Mouse (Mus musculus) lung, embryonic 14.5 days (tissue): ENCODE results near the gene Pknox2. TPM values are rescaled to one million over a fixed set of nuclear protein-coding genes. Genes with fewer than 3 reads are reported as not detected.
A peak's percentile ranks its signal among the peaks of the same experiment; 100 is the strongest.

Experiments used
- ATAC-seq: fragments of 200-750 bp; cut with Nextera tagmentation; 2 replicates; pipeline ENCODE4 v1.8.0; 2017; ENCODE audit warnings: mild to moderate bottlenecking, moderate TSS enrichment, moderate library complexity; ENCODE audit not compliant: insufficient read depth
- DNase-seq: peaks from one replicate; pipeline ENCODE4 v3.0.0-alpha.2; 2015
- H3K27ac ChIP-seq: fragments of 300-500 bp; sonication (generic); 2 replicates; pipeline ENCODE4 v1.5.1; 2014; ENCODE audit warnings: low read depth, mild to moderate bottlenecking, moderate library complexity
- H3K27me3 ChIP-seq: fragments of 300-500 bp; sonication (generic); 2 replicates; pipeline ENCODE4 v1.6.1; 2014; ENCODE audit warnings: low read length, control low read depth; ENCODE audit not compliant: insufficient read depth
- H3K36me3 ChIP-seq: fragments of 300-500 bp; sonication (generic); 2 replicates; pipeline ENCODE4 v1.6.1; 2014; ENCODE audit warnings: control low read depth; ENCODE audit not compliant: insufficient read depth
- H3K4me1 ChIP-seq: fragments of 300-500 bp; sonication (generic); 2 replicates; pipeline ENCODE4 v1.6.1; 2014; ENCODE audit warnings: antibody characterized with exemption, control low read depth; ENCODE audit not compliant: insufficient read depth
- H3K4me2 ChIP-seq: fragments of 300-500 bp; sonication (generic); 2 replicates; pipeline ENCODE4 v1.6.1; 2014; ENCODE audit warnings: mild to moderate bottlenecking
- H3K4me3 ChIP-seq: fragments of 300-500 bp; sonication (generic); 2 replicates; pipeline ENCODE4 v1.5.1; 2014; ENCODE audit warnings: low read depth, low read length
- H3K9ac ChIP-seq: fragments of 300-500 bp; sonication (generic); 2 replicates; pipeline ENCODE4 v1.6.1; 2014
- H3K9me3 ChIP-seq: fragments of 300-500 bp; sonication (generic); 2 replicates; pipeline ENCODE4 v1.6.1; 2016; ENCODE audit warnings: low read depth, low read length, control low read depth
- CTCF ChIP-seq: IDR thresholded peaks from 2 replicates; pipeline ENCODE4 v1.5.1; 2016; ENCODE audit warnings: antibody characterized with exemption, low read depth
- WGBS: fragments of 180-500 bp; shearing (Covaris S2); extraction: QIAGEN DNeasy Blood & Tissue Kit; methylation state at CpG from one replicate; pipeline ENCODE4 v1.1.7; 2014; 5-methylcytosine and 5-hydroxymethylcytosine counted together
- polyA plus RNA-seq: library from polyadenylated mRNA; unstranded; fragments of >200 nt; fragmentation: Nextera tagmentation; extraction: Ambion mirVana; gene quantifications from 2 replicates; pipeline ENCODE4 v1.2.1, GENCODE M21; 2014

Pknox2 gene
- polyA plus RNA-seq, 1 experiment from 2014 or later = 7.1 TPM

DNA sequence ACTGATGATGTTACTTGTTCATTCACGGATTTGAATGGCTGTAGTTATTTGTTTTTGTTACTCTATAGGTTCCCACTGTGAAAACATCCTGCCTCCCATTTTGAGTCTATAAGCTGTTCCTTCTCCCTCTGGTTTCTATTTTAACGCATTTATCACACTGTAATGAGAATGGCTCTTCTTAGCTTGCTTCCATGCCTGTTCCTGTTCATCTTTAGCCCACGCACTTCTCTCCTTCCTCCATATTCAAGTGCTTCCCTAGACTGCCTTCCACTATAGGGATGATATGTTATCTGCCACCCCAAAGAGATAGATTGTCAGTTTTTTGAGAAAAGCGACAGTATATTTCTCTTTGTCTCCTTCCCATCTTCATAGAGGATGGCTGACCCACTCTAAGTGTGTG, 246.7 kb downstream of the Pknox2 start:
- Histone ChIP-seq H3K27me3 (no peaks in the 10 kb centered on the region), H3K9me3 (no peaks in the 10 kb centered on the region), H3K4me2 (no peak overlapping the region), H3K27ac (no peak overlapping the region), H3K4me3 (no peak overlapping the region), H3K9ac (no peak overlapping the region), H3K4me1 (no peaks in the 10 kb centered on the region), H3K36me3 (no peaks in the 10 kb centered on the region)
- DNase-seq (no peak), ATAC-seq (no peak)
- WGBS = 70% methylated on average over 4 of the region's 4 CpGs
- no peak for TF ChIP-seq CTCF

DNA sequence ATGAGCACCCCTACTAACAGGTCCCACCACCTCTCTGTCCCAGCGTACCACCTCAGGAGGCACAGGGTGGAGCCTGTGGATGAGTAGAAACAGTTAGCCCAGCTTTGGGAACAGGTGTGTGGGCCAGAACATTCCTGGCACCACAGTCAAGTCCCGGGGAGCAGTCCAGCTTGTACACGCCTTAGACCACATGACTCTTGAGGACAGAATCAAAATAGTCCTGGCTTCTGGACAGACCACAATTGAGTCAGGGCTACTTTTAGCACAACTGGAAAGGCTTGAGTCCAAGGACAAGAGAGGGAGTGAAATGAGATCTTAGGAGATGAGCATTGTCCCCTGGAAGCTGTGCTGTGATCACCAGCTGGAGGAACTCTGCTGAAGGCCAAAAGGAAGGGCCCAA, 248.6 kb downstream of the Pknox2 start:
- WGBS = 91% methylated on average over 3 of the region's 3 CpGs
- H3K36me3 ChIP-seq = no peaks in the 10 kb centered on the region

DNA sequence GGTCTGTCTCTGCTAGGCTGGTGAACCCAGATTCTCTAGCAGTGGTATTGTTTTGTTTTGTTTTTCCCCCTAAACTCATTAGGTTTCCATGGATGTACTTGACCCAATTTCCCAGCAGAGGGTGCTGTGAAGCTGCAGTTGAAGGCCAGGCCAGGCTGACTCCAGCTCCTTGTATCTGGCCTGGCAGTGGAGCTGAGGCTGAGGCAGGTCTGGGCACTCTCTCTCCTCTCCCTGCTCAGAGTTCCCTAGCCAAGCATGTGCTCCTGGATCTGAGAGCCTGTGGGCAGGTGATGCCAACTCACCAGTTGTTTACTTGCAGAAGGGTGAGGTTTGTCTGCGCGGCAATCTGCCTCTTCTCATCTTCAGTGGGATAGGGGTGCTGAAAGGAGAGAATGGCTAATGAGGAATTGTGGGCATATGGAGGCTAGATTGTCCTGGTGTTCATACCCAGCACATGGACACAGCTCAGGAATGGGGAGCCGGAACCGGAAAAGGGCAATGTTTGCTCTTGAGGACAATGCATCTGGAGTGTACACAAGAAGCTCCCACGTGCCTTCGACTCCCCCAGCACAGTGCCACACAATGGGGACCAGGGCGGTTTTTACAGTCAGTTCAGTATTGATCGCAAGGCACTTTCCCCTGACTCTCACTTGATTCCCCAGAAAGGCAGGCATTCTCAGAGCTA, 252.1 kb downstream of the Pknox2 start:
- Histone ChIP-seq H3K4me1 (no peaks in the 10 kb centered on the region; the same call in 1 of the 2 replicates), H3K9me3 (no peaks in the 10 kb centered on the region), H3K9ac (no peak overlapping the region), H3K27ac (no peak overlapping the region), H3K4me2 (no peak overlapping the region), H3K4me3 (no peak overlapping the region), H3K36me3 (no peaks in the 10 kb centered on the region), H3K27me3 (no peaks in the 10 kb centered on the region)
- WGBS = 73% methylated on average over 8 of the region's 8 CpGs
- DNase-seq = peak; percentile 82
- ATAC-seq = peak; percentile 75
- peak; percentile 76 for TF ChIP-seq CTCF

More for the DNA sequence above, 248.6 kb downstream of the Pknox2 start:
- Histone ChIP-seq H3K4me2 (no peak overlapping the region), H3K4me1 (no peaks in the 10 kb centered on the region), H3K4me3 (no peak overlapping the region), H3K9me3 (no peaks in the 10 kb centered on the region), H3K9ac (no peak overlapping the region), H3K27ac (no peak overlapping the region), H3K27me3 (no peaks in the 10 kb centered on the region)
- ATAC-seq = no peak
- no peak for DNase-seq
- TF ChIP-seq CTCF = no peak

DNA sequence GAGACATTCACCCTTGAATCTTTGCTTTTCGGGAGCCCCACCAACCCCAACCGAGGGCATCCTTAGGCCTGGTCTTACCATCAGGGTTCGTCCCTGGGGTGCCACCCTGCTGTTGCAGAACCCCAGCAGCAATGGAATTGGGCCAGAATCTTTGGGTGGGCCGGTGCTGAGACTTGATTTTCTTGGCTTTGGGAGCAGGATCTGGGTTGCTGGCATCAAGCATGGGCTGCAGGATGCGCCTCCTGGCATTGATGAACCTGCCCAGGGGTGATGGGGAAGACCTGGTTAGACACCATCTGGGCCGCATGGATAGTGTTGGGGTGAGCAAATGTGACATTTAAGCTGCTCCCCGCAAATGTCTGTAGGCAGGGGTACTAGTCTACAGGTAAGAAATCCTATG, 253.0 kb downstream of the Pknox2 start:
- H3K27me3 ChIP-seq = no peaks in the 10 kb centered on the region
- 86% methylated on average over 7 of the region's 7 CpGs for WGBS
- no peak overlapping the region for H3K4me2 ChIP-seq
- no peak for TF ChIP-seq CTCF
- DNase-seq (no peak), ATAC-seq (no peak)
- no peaks in the 10 kb centered on the region; the same call in 1 of the 2 replicates for H3K4me1 ChIP-seq
- H3K4me3 ChIP-seq = no peak overlapping the region
- H3K9me3 ChIP-seq = no peaks in the 10 kb centered on the region
- H3K36me3 ChIP-seq = no peaks in the 10 kb centered on the region
- H3K27ac ChIP-seq = no peak overlapping the region
- no peak overlapping the region for H3K9ac ChIP-seq

DNA sequence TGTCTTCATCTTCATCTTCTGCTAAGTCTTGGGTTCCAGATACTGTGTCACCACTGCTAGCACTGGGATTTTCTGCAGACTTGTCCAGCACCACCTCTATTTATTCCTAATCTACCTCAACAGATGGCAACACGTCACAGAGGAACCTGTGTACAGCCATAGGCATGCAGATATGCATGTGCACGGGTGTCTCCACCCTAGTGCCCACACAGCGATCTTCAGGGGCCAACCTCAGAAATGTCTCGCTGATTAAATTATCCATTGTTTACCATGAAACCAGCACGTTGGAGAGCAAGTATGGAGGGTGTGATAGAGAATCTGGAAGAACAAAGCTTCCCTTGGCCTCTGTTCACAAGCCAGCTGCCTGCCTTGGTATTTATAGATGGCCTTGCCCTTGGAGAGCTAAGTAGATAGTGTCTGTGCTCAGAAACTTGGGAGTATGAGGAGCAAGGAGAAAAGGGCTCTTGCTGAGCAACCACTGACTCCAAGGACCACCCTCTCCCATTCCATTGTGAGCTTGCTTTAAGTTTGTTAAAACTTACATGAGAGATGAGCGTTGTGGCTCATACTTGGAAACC, 253.7 kb downstream of the Pknox2 start:
- Histone ChIP-seq H3K27me3 (no peaks in the 10 kb centered on the region), H3K9me3 (no peaks in the 10 kb centered on the region), H3K4me1 (no peaks in the 10 kb centered on the region; the same call in 1 of the 2 replicates), H3K4me3 (no peak overlapping the region), H3K4me2 (no peak overlapping the region), H3K9ac (no peak overlapping the region), H3K27ac (no peak overlapping the region), H3K36me3 (no peaks in the 10 kb centered on the region)
- ATAC-seq (no peak), DNase-seq (no peak)
- TF ChIP-seq CTCF = no peak
- 70% methylated on average over 6 of the region's 6 CpGs for WGBS

DNA sequence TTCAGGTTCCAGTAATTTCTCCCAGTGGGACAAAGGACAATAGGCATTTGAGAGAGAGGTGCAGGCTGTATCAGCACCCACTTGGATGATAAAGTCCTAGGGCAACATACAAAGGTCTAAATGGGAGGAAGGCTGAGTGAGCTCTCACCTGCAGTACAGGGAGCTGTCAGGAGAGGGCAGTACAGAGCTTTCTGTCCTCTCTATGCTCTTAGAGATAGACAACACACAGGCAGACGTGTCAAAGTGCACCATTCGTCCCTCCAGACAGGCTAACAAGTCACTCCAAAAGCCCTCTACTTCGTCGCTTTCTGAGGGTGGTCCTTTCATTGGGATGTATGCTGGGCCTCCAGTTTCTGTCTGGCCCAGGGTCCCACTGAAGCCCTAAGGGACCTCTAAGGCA, 256.7 kb downstream of the Pknox2 start:
- ATAC-seq (no peak), DNase-seq (peak; percentile 72)
- Histone ChIP-seq H3K4me2 (no peak overlapping the region), H3K27ac (no peak overlapping the region), H3K9ac (no peak overlapping the region), H3K27me3 (no peaks in the 10 kb centered on the region), H3K9me3 (no peaks in the 10 kb centered on the region), H3K36me3 (no peaks in the 10 kb centered on the region), H3K4me3 (no peak overlapping the region), H3K4me1 (no peaks in the 10 kb centered on the region; the same call in 1 of the 2 replicates)
- WGBS = 29% methylated on average over 4 of the region's 4 CpGs
- peak; percentile 77 for TF ChIP-seq CTCF

DNA sequence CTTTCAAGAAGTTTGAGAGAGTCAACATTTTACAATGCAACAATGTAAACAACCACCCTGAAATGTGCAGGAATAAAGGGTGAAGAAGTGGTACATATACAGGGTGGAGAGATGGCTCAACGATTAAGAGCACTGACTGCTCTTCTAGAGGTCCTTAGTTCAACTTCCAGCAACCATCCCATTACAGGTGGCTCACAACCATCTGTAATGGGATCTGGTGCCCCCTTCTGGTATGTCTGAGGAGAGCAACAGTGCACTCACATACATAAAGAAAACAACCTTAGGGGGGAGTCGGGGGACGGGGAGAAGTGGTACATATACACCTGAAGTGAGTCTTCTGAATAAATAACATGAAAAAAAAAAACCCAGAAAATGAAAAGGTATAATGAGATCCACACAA, 262.0 kb downstream of the Pknox2 start:
- ATAC-seq = no peak
- Histone ChIP-seq H3K9me3 (no peaks in the 10 kb centered on the region), H3K4me3 (no peak overlapping the region), H3K27ac (no peak overlapping the region), H3K36me3 (no peaks in the 10 kb centered on the region), H3K4me2 (no peak overlapping the region), H3K27me3 (no peaks in the 10 kb centered on the region), H3K4me1 (no peaks in the 10 kb centered on the region), H3K9ac (no peak overlapping the region)
- DNase-seq = peak; percentile 28
- peak; percentile 55 for TF ChIP-seq CTCF
- WGBS = 52% methylated on average over 3 of the region's 3 CpGs
